Mouse (Mus musculus) CD8-positive naive resting alpha-beta T cell, adult 57 days (primary cell): Measurements from ENCODE around the gene Gipc3. TPM values are rescaled to one million over a fixed set of nuclear protein-coding genes. Genes with fewer than 3 reads are reported as not detected.

Experiments
- total RNA-seq: library from RNA; stranded (reverse); gene quantifications from one replicate; pipeline ENCODE4 v1.2.4, GENCODE M21; 2023

Gene Gipc3
- not detected for total RNA-seq

GRCm38 (mm10) chr10:81342686-81343505 lies at the start of gene Gipc3:
Gene Gipc3 (minus strand): TSS chr10:81343266.

GRCm38 (mm10) chr10:81392781-81393185 lies 49.7 kb upstream of the Gipc3 start, which contains the start of gene Smim24:
Gene Smim24 (plus strand): TSS chr10:81393051.

GRCm38 (mm10) chr10:81388505-81389055 lies 45.5 kb upstream of the Gipc3 start, which contains the start of gene Gm48552:
Gene Gm48552 (plus strand): TSS chr10:81389005.

DNA sequence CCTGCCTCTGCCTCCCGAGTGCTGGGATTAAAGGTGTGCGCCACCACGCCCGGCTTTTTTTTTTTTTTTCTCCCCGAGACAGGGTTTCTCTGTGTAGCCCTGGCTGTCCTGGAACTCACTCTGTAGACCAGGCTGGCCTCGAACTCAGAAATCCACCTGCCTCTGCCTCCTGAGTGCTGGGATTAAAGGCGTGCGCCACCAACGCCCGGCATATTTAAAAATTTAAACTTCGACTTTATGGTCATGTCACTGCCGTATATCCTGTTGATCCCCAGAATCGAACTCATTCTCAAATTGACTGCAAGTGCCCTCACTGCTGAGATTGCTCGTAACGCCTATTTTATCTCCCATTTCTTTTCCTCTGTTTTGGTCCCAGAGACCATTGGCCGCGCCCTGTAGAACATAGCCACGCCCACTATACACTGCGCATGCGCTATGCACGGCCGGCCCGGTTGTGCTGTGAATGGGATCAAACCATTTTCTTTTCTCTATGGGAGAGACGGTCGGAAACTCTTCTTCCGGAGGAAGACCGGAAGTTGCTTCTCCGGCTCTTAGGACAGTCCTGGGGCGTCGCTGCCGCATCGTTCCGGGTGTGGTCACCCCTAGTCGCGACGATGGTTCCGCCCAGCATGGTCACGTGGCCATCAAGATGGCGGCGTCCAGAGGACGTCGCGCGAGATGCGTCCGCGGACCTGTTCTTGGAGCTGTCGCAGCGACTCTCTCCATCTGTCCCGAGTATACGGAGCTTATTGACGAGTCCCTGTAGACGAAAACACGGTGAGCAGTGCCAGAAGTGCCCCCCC lies 40.9 kb upstream of the Gipc3 start, which contains the start of the genes Dohh and Gm48551:
Dohh (plus strand) TSS at position 627 of the 803 bp plus-strand sequence.
Gm48551 (plus strand) TSS at position 665 of the 803 bp plus-strand sequence.

GRCm38 (mm10) chr10:81377793-81378552 lies 34.9 kb upstream of the Gipc3 start, which contains the start of gene Fzr1:
Gene Fzr1 (minus strand): TSS chr10:81378516.

GRCm38 (mm10) chr10:81365672-81366476 lies 22.8 kb upstream of the Gipc3 start, which contains the start of gene 4930404N11Rik:
Gene 4930404N11Rik (minus strand): TSS chr10:81365816.

GRCm38 (mm10) chr10:81356991-81357844 lies 14.2 kb upstream of the Gipc3 start, which contains the start of gene Mfsd12:
Gene Mfsd12 (plus strand): TSS chr10:81357491.

DNA sequence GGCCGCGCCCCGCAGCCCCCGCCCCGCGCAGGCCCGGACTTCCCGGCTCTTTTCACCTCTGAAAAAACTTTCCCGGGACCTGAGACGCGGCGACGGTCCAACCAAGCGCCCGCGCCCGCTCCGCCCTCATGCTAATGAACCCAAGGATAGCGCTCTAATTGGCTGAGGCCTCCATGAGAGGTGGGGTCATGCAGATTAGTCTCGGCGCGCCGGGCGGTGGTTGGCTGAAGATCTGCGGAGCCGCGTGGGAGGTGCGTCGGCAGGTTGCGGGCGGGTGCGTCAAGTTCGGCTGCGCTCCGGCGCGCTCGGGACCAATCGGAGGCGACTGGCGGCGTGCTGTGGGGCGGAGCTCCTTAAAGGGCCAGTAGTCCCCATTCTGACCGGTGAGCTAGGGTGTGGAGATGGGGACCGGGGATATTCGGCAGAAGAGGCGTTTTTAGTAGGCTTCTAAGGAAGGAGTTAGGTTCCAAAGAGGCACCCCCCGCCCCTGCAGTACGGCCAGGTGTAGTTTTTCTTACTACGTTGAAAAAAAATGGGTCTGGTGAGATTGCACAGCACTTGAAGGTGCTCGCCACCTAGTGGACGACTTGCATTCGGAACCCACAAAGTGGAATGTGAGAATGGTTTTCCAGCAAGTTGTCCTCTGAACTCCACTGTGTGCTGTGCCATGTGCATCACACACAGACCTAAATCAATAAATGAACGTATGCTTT lies 7.4 kb upstream of the Gipc3 start, which contains the start of gene Hmg20b:
Hmg20b (minus strand) TSS at position 130 of the 713 bp plus-strand sequence.

DNA sequence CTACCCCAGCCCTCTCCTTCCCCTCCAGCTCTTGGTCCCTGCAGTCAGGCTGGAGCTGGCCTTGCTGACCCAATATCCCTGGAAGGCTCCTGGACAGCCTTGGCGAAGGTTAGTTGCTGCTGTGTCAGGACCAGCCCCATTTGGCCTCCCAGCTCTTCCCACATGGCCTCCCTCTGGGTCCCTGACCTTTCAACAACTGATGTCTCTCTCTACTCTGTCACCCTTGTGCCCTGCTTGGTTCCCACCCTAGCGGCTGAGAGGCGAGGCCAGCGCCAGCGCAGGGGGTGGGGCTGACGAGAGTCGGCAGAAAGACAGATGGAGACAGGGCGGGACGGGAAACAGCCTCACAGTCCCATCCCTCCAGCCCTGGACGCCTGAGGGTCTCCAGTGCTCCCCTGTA lies 14.7 kb downstream of the Gipc3 start, which contains the start of gene Tbxa2r:
Tbxa2r (plus strand) TSS at position 346 of the 400 bp plus-strand sequence.

GRCm38 (mm10) chr10:81320550-81321347 lies 22.3 kb downstream of the Gipc3 start, which contains the start of gene Cactin:
Gene Cactin (plus strand): TSS chr10:81321103.

GRCm38 (mm10) chr10:81292554-81293333 lies 50.3 kb downstream of the Gipc3 start, which contains the start of gene Pip5k1c:
Gene Pip5k1c (plus strand): TSS chr10:81292963.

DNA sequence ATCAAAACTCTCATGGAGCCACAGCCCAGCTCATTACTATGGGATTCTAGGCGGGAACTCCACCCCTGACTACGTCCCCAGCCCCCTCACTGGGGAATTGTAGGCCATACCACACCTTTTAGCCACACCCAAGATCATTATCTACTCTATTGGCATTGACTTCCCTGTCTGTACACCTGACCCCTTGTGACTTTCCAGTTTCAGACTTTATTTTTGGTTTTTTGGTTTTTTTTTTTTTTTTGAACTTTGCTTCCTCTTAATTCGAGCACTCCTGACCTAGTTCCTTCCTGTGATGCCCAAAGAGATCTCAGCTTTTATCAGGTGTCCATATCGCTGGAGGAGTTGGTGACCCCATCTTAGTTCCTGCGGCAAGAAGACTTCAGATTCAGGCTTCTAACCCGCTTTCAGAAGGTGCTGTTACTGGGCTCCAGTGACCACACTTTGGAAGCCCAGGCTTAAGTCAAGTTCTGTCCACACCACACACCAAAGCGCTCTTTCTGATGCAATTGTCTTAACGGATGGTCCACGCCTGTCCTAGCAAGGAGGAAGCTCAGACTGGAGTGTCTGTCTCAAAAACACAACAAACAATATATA lies 51.5 kb downstream of the Gipc3 start, which contains the start of gene Tjp3:
Tjp3 (minus strand) TSS at position 71 of the 594 bp plus-strand sequence.

Other genes starting within 250 kb of the Gipc3 start
- not detected for gene Creb3l3, start 244.4 kb downstream of the Gipc3 start, total RNA-seq
- 113 TPM for gene Map2k2, start 237.4 kb downstream of the Gipc3 start, total RNA-seq
- 75.4 TPM for gene Zbtb7a, start 208.0 kb downstream of the Gipc3 start, total RNA-seq
- gene Pias4, start 175.3 kb downstream of the Gipc3 start, total RNA-seq, result 41.2 TPM
- 2,569 TPM for gene Eef2, start 166.6 kb downstream of the Gipc3 start, total RNA-seq
- 63.4 TPM for gene Dapk3, start 160.3 kb downstream of the Gipc3 start, total RNA-seq
- gene 4930442H23Rik, start 159.4 kb downstream of the Gipc3 start, total RNA-seq, result not detected
- 0.37 TPM for gene Nmrk2, start 141.2 kb downstream of the Gipc3 start, total RNA-seq
- 0.12 TPM for gene Atcay, start 112.4 kb downstream of the Gipc3 start, total RNA-seq
- 6.8 TPM for gene Zfr2, start 110.1 kb downstream of the Gipc3 start, total RNA-seq
- 21.5 TPM for gene Matk, start 90.3 kb downstream of the Gipc3 start, total RNA-seq
- gene Mrpl54, start 76.3 kb downstream of the Gipc3 start, total RNA-seq, result 123 TPM
- gene Apba3, start 76.3 kb downstream of the Gipc3 start, total RNA-seq, result 27.2 TPM
- 4.8 TPM for gene Tjp3, start 51.7 kb downstream of the Gipc3 start, total RNA-seq
- gene Pip5k1c, start 50.3 kb downstream of the Gipc3 start, total RNA-seq, result 106 TPM
- gene Cactin, start 22.2 kb downstream of the Gipc3 start, total RNA-seq, result 48.0 TPM
- 39.9 TPM for gene Tbxa2r, start 14.5 kb downstream of the Gipc3 start, total RNA-seq
- gene Hmg20b, start 7.2 kb upstream of the Gipc3 start, total RNA-seq, result 41.6 TPM
- 4.8 TPM for gene Mfsd12, start 14.2 kb upstream of the Gipc3 start, total RNA-seq
- 5.7 TPM for gene 4930404N11Rik, start 22.6 kb upstream of the Gipc3 start, total RNA-seq
- gene Fzr1, start 35.2 kb upstream of the Gipc3 start, total RNA-seq, result 30.6 TPM
- 44.9 TPM for gene Dohh, start 41.2 kb upstream of the Gipc3 start, total RNA-seq
- gene Gm48551, start 41.2 kb upstream of the Gipc3 start, total RNA-seq, result 5.8 TPM
- gene Gm48552, start 45.7 kb upstream of the Gipc3 start, total RNA-seq, result 4.2 TPM
- 5.3 TPM for gene Smim24, start 49.8 kb upstream of the Gipc3 start, total RNA-seq
- gene Nfic, start 112.4 kb upstream of the Gipc3 start, total RNA-seq, result 20.7 TPM
- not detected for gene Celf5, start 139.4 kb upstream of the Gipc3 start, total RNA-seq
- 216 TPM for gene Ncln, start 153.1 kb upstream of the Gipc3 start, total RNA-seq
- 131 TPM for gene S1pr4, start 156.9 kb upstream of the Gipc3 start, total RNA-seq
- gene Gna15, start 181.0 kb upstream of the Gipc3 start, total RNA-seq, result 20.8 TPM
- 22.9 TPM for gene Gna11, start 201.9 kb upstream of the Gipc3 start, total RNA-seq
- gene Aes, start 216.2 kb upstream of the Gipc3 start, total RNA-seq, result 523 TPM
- 5.9 TPM for gene Tle2, start 231.3 kb upstream of the Gipc3 start, total RNA-seq